Mouse (Mus musculus) forebrain, postnatal 0 days (tissue): ENCODE results near the gene Fam168a. TPM values are rescaled to one million over a fixed set of nuclear protein-coding genes. Genes with fewer than 3 reads are reported as not detected.

Experiments used
- ATAC-seq: fragments of 200-750 bp; cut with Nextera tagmentation; 2 replicates; pipeline ENCODE4 v1.8.0; 2017; ENCODE audit warnings: mild to moderate bottlenecking, moderate library complexity
- DNase-seq: peaks from one replicate; pipeline ENCODE4 v3.0.0-alpha.2; 2015
- H3K27ac ChIP-seq: fragments of 300-500 bp; sonication (generic); 2 replicates; pipeline ENCODE4 v1.5.1; 2014; ENCODE audit warnings: low read depth, mild to moderate bottlenecking, antibody characterized with exemption, low read length, moderate library complexity, mixed read lengths
- H3K27me3 ChIP-seq: fragments of 300-500 bp; sonication (generic); 2 replicates; pipeline ENCODE4 v1.6.1; 2014; ENCODE audit warnings: mild to moderate bottlenecking, low read length, mixed read lengths; ENCODE audit not compliant: insufficient read depth
- H3K36me3 ChIP-seq: fragments of 300-500 bp; sonication (generic); 2 replicates; pipeline ENCODE4 v1.6.1; 2014; ENCODE audit warnings: mild to moderate bottlenecking, moderate library complexity; ENCODE audit not compliant: insufficient read depth
- H3K4me1 ChIP-seq: fragments of 300-500 bp; sonication (generic); 2 replicates; pipeline ENCODE4 v1.6.1; 2014; ENCODE audit warnings: antibody characterized with exemption; ENCODE audit not compliant: insufficient read depth
- H3K4me2 ChIP-seq: fragments of 300-500 bp; sonication (generic); 2 replicates; pipeline ENCODE4 v1.6.1; 2014; ENCODE audit warnings: low read depth, mild to moderate bottlenecking, moderate library complexity
- H3K4me3 ChIP-seq: fragments of 300-500 bp; sonication (generic); 2 replicates; pipeline ENCODE4 v1.5.1; 2014; ENCODE audit warnings: low read depth, low read length, mixed read lengths
- H3K9ac ChIP-seq: fragments of 300-500 bp; sonication (generic); 2 replicates; pipeline ENCODE4 v1.6.1; 2014; ENCODE audit warnings: mild to moderate bottlenecking
- H3K9me3 ChIP-seq: fragments of 300-500 bp; sonication (generic); 2 replicates; pipeline ENCODE4 v1.6.1; 2016; ENCODE audit warnings: low read length
- CTCF ChIP-seq: sonication (generic); IDR thresholded peaks from 2 replicates; pipeline ENCODE4 v1.5.1; 2016; ENCODE audit warnings: antibody characterized with exemption, control low read depth, low read depth
- WGBS: fragments of 180-500 bp; shearing (Covaris S2); extraction: QIAGEN DNeasy Blood & Tissue Kit; methylation state at CpG from one replicate; pipeline ENCODE4 v1.1.7; 2014; 5-methylcytosine and 5-hydroxymethylcytosine counted together
- polyA plus RNA-seq: library from polyadenylated mRNA; unstranded; fragments of >200 nt; fragmentation: Nextera tagmentation; extraction: Ambion mirVana; gene quantifications from 2 replicates; pipeline ENCODE4 v1.2.1, GENCODE M21; 2015
- total RNA-seq: library from RNA; depleted of rRNA; stranded (reverse); fragments of >200 nt; gene quantifications from 2 replicates; pipeline ENCODE4 v1.2.3, GENCODE M21; 2014

Fam168a gene
- total and polyA plus RNA-seq, 2 experiments from 2014 or later, result 91.7 to 116 TPM

GRCm38 (mm10) chr7:100683241-100683640 is 23.2 kb upstream of the Fam168a start:
- no peak for TF ChIP-seq CTCF
- Histone ChIP-seq H3K36me3 (no peaks in the 10 kb centered on the region), H3K27ac (no peak overlapping the region), H3K9me3 (no peaks in the 10 kb centered on the region), H3K4me2 (no peak overlapping the region), H3K9ac (no peak overlapping the region), H3K4me3 (no peak overlapping the region), H3K27me3 (no peaks in the 10 kb centered on the region), H3K4me1 (no peaks in the 10 kb centered on the region)
- ATAC-seq (no peak), DNase-seq (no peak)
- 43% methylated on average over 1 of the region's 1 CpGs for WGBS

- DNase-seq (no peak), ATAC-seq (no peak)
- Histone ChIP-seq H3K9me3 (no peaks in the 10 kb centered on the region), H3K9ac (no peak overlapping the region), H3K4me3 (no peak overlapping the region), H3K36me3 (no peaks in the 10 kb centered on the region), H3K4me2 (no peak overlapping the region), H3K27me3 (no peaks in the 10 kb centered on the region), H3K27ac (no peak overlapping the region), H3K4me1 (no peaks in the 10 kb centered on the region)
- no peak for TF ChIP-seq CTCF
- 66% methylated on average over 5 of the region's 5 CpGs for WGBS
Measured at GRCm38 (mm10) chr7:100684081-100684480, 22.4 kb upstream of the Fam168a start.

GRCm38 (mm10) chr7:100684538-100684937 is 21.9 kb upstream of the Fam168a start:
- Histone ChIP-seq H3K27me3 (no peaks in the 10 kb centered on the region), H3K9ac (no peak overlapping the region), H3K27ac (no peak overlapping the region), H3K9me3 (no peaks in the 10 kb centered on the region), H3K4me2 (no peak overlapping the region), H3K4me3 (no peak overlapping the region), H3K4me1 (no peaks in the 10 kb centered on the region), H3K36me3 (no peaks in the 10 kb centered on the region)
- no peak for ATAC-seq
- DNase-seq, result peak; percentile 84
- TF ChIP-seq CTCF, result peak; percentile 91
- 54% methylated on average over 7 of the region's 7 CpGs for WGBS

- no peaks in the 10 kb centered on the region for H3K27me3 ChIP-seq
- H3K4me1 ChIP-seq, result no peaks in the 10 kb centered on the region
- H3K9ac ChIP-seq, result no peak overlapping the region
- no peaks in the 10 kb centered on the region for H3K36me3 ChIP-seq
- peak; percentile 83 for TF ChIP-seq CTCF
- ATAC-seq, result peak; percentile 65
- no peak overlapping the region for H3K4me3 ChIP-seq
- no peaks in the 10 kb centered on the region for H3K9me3 ChIP-seq
- peak; percentile 82 for DNase-seq
- H3K27ac ChIP-seq, result no peak overlapping the region
- no peak overlapping the region for H3K4me2 ChIP-seq
- WGBS, result 46% methylated on average over 13 of the region's 13 CpGs
Measured at GRCm38 (mm10) chr7:100685061-100686030, 21.1 kb upstream of the Fam168a start.

GRCm38 (mm10) chr7:100688471-100688870 is 18.0 kb upstream of the Fam168a start:
- Histone ChIP-seq H3K4me1 (no peaks in the 10 kb centered on the region), H3K9ac (no peak overlapping the region), H3K4me2 (no peak overlapping the region), H3K27ac (no peak overlapping the region), H3K27me3 (no peaks in the 10 kb centered on the region), H3K36me3 (no peaks in the 10 kb centered on the region), H3K4me3 (no peak overlapping the region), H3K9me3 (no peaks in the 10 kb centered on the region)
- 83% methylated on average over 7 of the region's 7 CpGs for WGBS
- DNase-seq (no peak), ATAC-seq (no peak)
- TF ChIP-seq CTCF, result no peak

GRCm38 (mm10) chr7:100693199-100693598 is 13.2 kb upstream of the Fam168a start:
- no peaks in the 10 kb centered on the region for H3K27me3 ChIP-seq
- H3K27ac ChIP-seq, result no peak overlapping the region
- H3K9ac ChIP-seq, result no peak overlapping the region
- TF ChIP-seq CTCF, result no peak
- H3K4me1 ChIP-seq, result no peaks in the 10 kb centered on the region
- no peaks in the 10 kb centered on the region for H3K9me3 ChIP-seq
- H3K36me3 ChIP-seq, result no peaks in the 10 kb centered on the region
- H3K4me2 ChIP-seq, result no peak overlapping the region
- DNase-seq (no peak), ATAC-seq (no peak)
- whole genome bisulfite sequencing, result 85% methylated on average over 8 of the region's 8 CpGs
- no peak overlapping the region for H3K4me3 ChIP-seq
